Mouse (Mus musculus): ENCODE measurements at regions not wholly inside any gene's neighbourhood (a gene's known extent, or its start where the extent isn't known, plus 50 kb on each side); places are given as distances from the start of the nearest gene placed in this dataset.

DNA sequence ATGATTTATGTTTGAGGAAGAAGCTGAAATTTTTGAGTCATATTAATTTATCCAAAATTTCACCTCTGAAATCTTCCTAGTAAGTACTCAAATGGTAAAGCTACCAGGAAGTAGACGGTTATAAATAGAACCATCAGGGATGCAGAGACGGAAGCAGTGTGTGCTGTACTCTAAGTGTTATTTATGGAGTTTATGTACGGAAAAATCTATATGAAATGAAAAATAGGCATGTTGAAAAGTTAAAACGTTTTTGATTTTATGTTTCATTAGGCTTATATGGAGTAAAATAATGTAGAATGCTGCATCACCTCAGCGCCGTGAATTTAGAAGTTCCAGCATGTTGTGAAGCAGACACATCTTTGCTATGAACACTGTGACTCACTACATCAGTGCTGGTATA is 149.1 kb upstream of the Cypt12 start:
- Histone ChIP-seq H3K4me2 (replicated peaks) (peak overlapping the region; percentile 61), H3K9me3 (replicated peaks) (no peaks in the 10 kb centered on the region), H3K27ac (0 out of 2 replicates have a peak overlapping the region, but pooled peaks have one; percentile 44), H3K4me3 (no peak overlapping the region), H3K27me3 (peaks cover 3% of the 10 kb centered on the region; the same call in 1 of the 2 replicates), H3K4me1 (peaks cover 2% of the 10 kb centered on the region; the same call in 1 of the 2 replicates), H3K36me3 (no peaks in the 10 kb centered on the region), H3K9ac (no peak overlapping the region)
- ATAC-seq (ENCODE audit: low FRiP score) = no peak
- WGBS = 55% methylated on average over 6 of the region's 6 CpGs

DNA sequence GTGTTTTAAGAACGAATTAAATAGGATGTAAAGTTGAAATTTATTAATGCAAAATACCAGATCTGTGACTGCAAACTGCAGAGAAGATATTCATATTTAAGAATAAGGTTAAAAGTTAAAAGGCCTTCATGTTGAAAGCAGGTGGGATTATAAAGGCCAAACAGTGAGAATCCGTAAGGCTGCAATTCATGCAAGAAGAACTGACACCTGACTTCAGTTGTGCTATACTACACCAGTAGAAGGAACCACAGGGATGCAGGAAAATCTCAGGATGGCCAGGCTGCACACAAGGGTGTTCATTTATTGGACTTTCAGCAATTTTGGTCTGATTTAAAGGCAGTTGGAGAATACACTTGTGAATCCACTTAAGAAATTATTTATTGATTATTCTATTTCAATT is 147.4 kb upstream of the Cypt12 start:
- H3K4me2 ChIP-seq (replicated peaks) = no peak overlapping the region
- no peaks in the 10 kb centered on the region for H3K27me3 ChIP-seq
- no peaks in the 10 kb centered on the region for H3K9me3 ChIP-seq (replicated peaks)
- H3K4me1 ChIP-seq = peaks cover 2% of the 10 kb centered on the region; the same call in 1 of the 2 replicates
- peak overlapping the region; percentile 14; the same call in 1 of the 2 replicates for H3K27ac ChIP-seq
- no peak overlapping the region for H3K4me3 ChIP-seq
- H3K36me3 ChIP-seq = no peaks in the 10 kb centered on the region
- no peak for ATAC-seq (ENCODE audit: low FRiP score)
- 69% methylated on average over 2 of the region's 2 CpGs for WGBS
- H3K9ac ChIP-seq = no peak overlapping the region

DNA sequence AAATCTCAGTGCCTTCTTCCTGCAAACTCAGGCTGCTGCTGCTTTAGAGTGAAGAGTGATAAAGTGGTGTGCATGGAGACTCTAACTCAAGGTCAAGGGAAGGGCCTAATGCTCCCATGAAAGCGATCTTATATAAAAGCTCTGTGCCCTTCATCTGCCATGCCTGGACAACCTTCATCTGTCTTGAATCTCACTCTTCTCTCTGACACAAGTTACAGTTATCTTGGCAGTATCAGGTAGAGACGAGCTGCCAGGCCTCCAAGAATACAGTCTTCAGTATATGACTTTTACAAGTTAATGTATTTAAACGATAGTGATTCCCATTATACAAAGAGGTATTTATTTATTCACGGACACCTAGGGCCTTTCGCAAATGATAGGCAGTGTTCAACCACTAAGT is 146.7 kb upstream of the Cypt12 start:
- no peaks in the 10 kb centered on the region for H3K27me3 ChIP-seq
- no peak for ATAC-seq (ENCODE audit: low FRiP score)
- no peak overlapping the region for H3K4me2 ChIP-seq (replicated peaks)
- no peaks in the 10 kb centered on the region for H3K9me3 ChIP-seq (replicated peaks)
- peaks cover 2% of the 10 kb centered on the region; the same call in 1 of the 2 replicates for H3K4me1 ChIP-seq
- no peaks in the 10 kb centered on the region for H3K36me3 ChIP-seq
- H3K4me3 ChIP-seq = no peak overlapping the region
- 77% methylated on average over 5 of the region's 5 CpGs for WGBS
- H3K27ac ChIP-seq = peak overlapping the region; percentile 55
- H3K9ac ChIP-seq = no peak overlapping the region

DNA sequence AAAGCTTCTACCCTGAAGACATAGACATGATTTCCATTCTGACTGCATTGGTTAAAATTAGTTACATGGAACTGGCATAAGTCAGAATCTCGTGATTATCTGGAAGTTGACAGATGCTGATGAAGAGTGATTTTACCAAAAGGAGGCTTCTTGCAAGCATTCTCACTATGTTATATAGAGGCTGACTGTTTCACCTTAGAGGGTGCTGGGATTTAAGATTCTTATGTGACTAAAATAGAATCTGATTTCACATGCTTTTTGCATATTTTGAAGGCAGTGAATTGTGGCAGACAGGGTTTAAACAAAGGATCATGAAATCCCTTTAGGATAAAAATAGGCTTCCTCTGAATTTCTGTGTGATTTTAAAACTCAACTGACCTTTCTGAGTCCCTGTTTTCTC is 143.0 kb upstream of the Cypt12 start:
- H3K27ac ChIP-seq = 0 out of 2 replicates have a peak overlapping the region, but pooled peaks have one; percentile 12
- WGBS = 64% methylated on average over 1 of the region's 1 CpGs

DNA sequence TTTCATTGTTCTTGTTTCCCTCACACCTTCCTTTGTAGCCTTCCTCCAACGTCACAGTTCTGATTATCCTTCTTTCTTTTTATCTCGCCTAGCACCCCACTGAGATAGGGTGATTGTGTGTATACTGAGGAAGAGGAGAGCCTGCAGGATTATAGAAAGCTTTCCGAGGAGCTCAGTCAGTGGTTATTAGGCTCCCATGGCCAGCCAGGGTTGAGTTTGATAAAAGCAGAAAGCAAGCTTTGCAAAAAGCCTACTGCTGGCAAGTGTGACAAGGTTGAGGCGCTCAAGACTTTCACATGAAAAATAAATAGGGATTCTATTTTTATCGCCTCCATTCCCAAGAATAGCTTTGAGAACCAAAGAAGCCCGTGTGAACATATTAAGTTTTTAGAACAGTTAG is 136.9 kb upstream of the Cypt12 start:
- Histone ChIP-seq H3K4me2 (replicated peaks) (no peak overlapping the region), H3K27ac (no peak overlapping the region), H3K9ac (no peak overlapping the region), H3K27me3 (no peaks in the 10 kb centered on the region), H3K4me1 (no peaks in the 10 kb centered on the region), H3K4me3 (no peak overlapping the region), H3K36me3 (no peaks in the 10 kb centered on the region), H3K9me3 (replicated peaks) (no peaks in the 10 kb centered on the region)
- ATAC-seq (ENCODE audit: low FRiP score) = no peak
- WGBS = 54% methylated on average over 6 of the region's 6 CpGs

More for the DNA sequence above, 143.0 kb upstream of the Cypt12 start:
- H3K4me1 ChIP-seq = peaks cover 2% of the 10 kb centered on the region; the same call in 1 of the 2 replicates
- ATAC-seq (ENCODE audit: low FRiP score) = no peak
- no peaks in the 10 kb centered on the region for H3K9me3 ChIP-seq (replicated peaks)
- no peak overlapping the region for H3K9ac ChIP-seq
- no peaks in the 10 kb centered on the region for H3K36me3 ChIP-seq
- H3K27me3 ChIP-seq = no peaks in the 10 kb centered on the region
- no peak overlapping the region for H3K4me3 ChIP-seq
- H3K4me2 ChIP-seq (replicated peaks) = no peak overlapping the region

DNA sequence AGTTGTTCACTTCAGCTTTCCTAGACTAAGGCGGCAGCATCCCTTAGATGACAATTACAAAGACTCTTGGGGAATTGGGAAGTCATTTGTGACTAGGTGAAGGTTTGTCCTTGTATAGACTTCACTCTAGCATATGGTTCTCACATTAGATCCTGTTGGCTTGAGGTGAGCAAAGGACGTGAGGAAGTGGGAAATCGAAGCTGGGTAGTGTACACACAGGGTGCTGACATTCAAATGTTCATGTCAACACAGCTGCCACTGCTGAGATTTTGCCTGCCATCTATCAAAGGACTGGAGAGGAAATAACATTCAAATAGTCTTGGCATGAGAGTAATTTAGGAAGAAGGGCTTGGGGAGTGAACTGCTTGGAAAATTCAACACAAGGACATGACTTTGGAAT is 124.0 kb upstream of the Cypt12 start:
- Histone ChIP-seq H3K9ac (no peak overlapping the region), H3K9me3 (replicated peaks) (no peaks in the 10 kb centered on the region), H3K4me1 (no peaks in the 10 kb centered on the region), H3K36me3 (no peaks in the 10 kb centered on the region), H3K4me2 (replicated peaks) (no peak overlapping the region), H3K27ac (no peak overlapping the region), H3K27me3 (no peaks in the 10 kb centered on the region), H3K4me3 (no peak overlapping the region)
- ATAC-seq (ENCODE audit: low FRiP score) = no peak
- WGBS = 40% methylated on average over 3 of the region's 3 CpGs

DNA sequence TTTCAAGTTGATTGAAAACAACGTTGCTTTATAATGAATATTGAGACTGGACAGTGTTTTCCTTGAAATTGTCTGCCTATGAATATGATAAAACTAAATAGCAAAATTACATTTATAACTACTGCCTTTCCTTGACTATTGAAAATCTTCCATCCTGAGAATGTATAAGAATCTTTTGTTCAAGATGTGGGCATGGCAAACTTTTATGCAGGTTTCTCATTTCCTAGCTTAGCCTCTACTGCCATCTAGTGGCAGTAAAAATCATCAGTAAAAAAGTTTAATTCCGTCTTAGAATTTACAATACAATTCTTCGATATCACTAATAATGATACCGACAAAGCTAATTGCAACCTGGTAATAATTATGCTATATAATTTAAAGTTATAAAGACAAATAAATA is 123.5 kb upstream of the Cypt12 start:
- Histone ChIP-seq H3K4me3 (no peak overlapping the region), H3K27me3 (no peaks in the 10 kb centered on the region), H3K9me3 (replicated peaks) (no peaks in the 10 kb centered on the region), H3K4me2 (replicated peaks) (no peak overlapping the region), H3K27ac (no peak overlapping the region), H3K36me3 (no peaks in the 10 kb centered on the region), H3K9ac (no peak overlapping the region), H3K4me1 (no peaks in the 10 kb centered on the region)
- WGBS = 56% methylated on average over 4 of the region's 4 CpGs
- ATAC-seq (ENCODE audit: low FRiP score) = no peak

DNA sequence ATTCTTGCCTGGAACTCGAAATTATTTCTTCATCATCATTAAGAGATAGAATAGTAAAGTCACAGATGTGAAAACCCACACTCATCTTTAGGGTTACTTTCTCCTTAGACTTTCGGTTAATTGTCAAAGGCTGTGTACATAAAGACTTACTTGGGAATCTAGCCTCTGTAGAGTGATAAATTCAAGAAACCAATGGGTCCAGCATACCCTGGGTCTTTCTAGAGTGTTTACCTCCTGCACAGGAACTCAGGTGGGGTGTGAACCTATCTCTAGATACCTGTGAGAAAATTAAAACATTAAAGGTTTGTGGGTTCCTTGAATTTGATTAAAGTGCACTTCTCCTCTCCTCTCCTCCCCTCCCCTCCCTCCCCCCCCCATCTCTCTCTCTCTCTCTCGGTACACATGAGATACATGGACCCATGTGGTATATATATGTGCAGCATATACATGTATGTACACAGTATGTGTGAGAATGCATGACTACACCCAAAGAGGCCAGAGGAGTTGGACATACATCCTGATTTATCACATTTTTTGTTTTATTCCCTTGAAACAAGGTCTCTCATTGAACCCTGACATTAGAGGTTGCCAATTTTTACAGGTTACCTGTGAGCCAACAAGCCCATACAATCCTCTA is 122.8 kb upstream of the Cypt12 start:
- no peaks in the 10 kb centered on the region for H3K4me1 ChIP-seq
- no peak overlapping the region for H3K4me2 ChIP-seq (replicated peaks)
- H3K9ac ChIP-seq = no peak overlapping the region
- no peaks in the 10 kb centered on the region for H3K9me3 ChIP-seq (replicated peaks)
- H3K27me3 ChIP-seq = no peaks in the 10 kb centered on the region
- no peak overlapping the region for H3K4me3 ChIP-seq
- 73% methylated on average over 3 of the region's 3 CpGs for WGBS
- no peak for ATAC-seq (ENCODE audit: low FRiP score)
- H3K27ac ChIP-seq = no peak overlapping the region
- no peaks in the 10 kb centered on the region for H3K36me3 ChIP-seq

DNA sequence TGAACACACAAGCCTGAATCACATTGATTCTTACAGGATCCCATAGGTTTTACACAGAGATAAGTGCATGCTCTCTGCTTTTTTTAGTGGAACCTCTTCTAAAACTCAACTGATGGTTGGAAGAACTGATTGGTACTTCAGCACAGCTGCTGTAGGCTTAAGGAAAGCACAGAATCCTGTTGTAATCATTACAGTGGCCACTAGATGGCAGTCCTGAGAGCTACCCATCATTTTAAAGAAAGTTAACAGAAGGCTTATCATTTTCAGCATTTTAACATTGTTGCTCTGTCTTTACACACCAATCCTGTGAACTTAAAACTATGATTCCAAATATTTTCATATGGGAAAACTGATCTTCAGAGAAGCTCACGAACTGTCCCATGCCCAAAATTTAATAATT is 113.5 kb upstream of the Cypt12 start:
- no peaks in the 10 kb centered on the region for H3K27me3 ChIP-seq
- H3K27ac ChIP-seq = no peak overlapping the region
- H3K4me2 ChIP-seq (replicated peaks) = no peak overlapping the region
- no peak overlapping the region for H3K9ac ChIP-seq
- H3K36me3 ChIP-seq = no peaks in the 10 kb centered on the region
- 51% methylated on average over 1 of the region's 1 CpGs for WGBS
- no peaks in the 10 kb centered on the region for H3K9me3 ChIP-seq (replicated peaks)
- no peaks in the 10 kb centered on the region for H3K4me1 ChIP-seq
- ATAC-seq (ENCODE audit: low FRiP score) = no peak
- no peak overlapping the region for H3K4me3 ChIP-seq

DNA sequence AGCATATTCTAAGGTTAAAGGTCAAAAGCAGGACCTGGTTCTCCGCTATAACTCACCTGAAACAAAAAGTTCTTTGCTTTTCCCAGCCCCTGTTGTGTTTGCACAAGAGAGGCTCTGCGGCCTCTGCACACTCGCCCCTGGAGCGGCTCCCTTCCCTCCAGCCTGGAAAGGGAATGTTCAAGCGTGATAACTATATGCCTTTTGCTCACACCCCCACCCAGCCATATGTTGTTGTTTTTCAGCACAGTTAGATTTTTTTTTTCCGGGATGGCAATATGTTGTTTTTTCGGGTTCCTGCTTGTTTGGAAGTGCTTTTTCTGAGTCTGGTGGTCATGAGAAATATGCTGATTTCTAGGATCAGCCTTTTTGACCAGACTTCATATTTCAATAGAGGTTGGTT is 100.6 kb upstream of the Cypt12 start:
- no peaks in the 10 kb centered on the region for H3K36me3 ChIP-seq
- WGBS = 71% methylated on average over 7 of the region's 7 CpGs
- ATAC-seq (ENCODE audit: low FRiP score) = no peak
- no peaks in the 10 kb centered on the region for H3K9me3 ChIP-seq (replicated peaks)
- H3K4me1 ChIP-seq = no peaks in the 10 kb centered on the region
- no peaks in the 10 kb centered on the region for H3K27me3 ChIP-seq
- H3K4me2 ChIP-seq (replicated peaks) = no peak overlapping the region
- H3K9ac ChIP-seq = no peak overlapping the region
- H3K4me3 ChIP-seq = no peak overlapping the region
- H3K27ac ChIP-seq = no peak overlapping the region

DNA sequence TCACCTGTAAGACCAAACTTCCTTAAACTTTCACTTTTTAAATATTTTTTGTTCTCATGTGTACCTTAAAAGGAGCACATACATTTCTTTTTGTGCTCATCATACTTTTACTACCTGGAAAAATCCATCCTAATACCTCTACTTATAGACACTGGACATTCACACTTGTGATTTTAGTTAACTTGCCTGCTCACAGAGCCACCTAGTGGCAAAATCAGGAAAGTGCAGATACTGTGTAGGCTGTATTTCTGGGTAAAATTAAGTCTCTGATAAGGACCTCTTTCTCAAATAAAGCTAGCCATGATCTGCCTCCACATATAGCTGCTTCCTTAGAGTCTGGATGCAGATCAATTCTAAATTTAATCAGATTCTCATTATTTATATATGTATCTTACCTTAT is 100.0 kb upstream of the Cypt12 start:
- H3K9ac ChIP-seq = no peak overlapping the region
- no peaks in the 10 kb centered on the region for H3K36me3 ChIP-seq
- H3K4me1 ChIP-seq = no peaks in the 10 kb centered on the region
- H3K27ac ChIP-seq = no peak overlapping the region
- H3K27me3 ChIP-seq = no peaks in the 10 kb centered on the region
- no peak overlapping the region for H3K4me3 ChIP-seq
- no peaks in the 10 kb centered on the region for H3K9me3 ChIP-seq (replicated peaks)
- ATAC-seq (ENCODE audit: low FRiP score) = no peak
- H3K4me2 ChIP-seq (replicated peaks) = no peak overlapping the region

DNA sequence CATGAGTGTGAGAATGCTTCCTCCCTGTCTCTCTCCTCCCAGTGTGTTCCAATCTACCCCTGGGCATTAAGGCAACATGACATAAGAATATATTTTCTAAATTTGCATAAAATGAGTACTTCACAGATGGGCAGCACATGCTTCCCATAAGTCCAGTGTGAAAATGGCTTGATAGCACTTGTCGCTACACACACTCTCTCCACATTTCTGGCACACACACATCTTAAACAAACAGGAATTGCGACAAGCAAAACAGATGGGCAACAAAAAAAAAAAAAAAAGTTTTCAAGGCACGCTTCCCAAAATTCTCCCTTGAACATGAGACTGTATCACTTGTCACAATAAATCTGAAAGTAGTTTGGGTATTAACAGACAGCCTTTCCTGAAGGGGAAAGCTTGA is 85.8 kb upstream of the Cypt12 start:
- Histone ChIP-seq H3K27ac (no peak overlapping the region), H3K4me1 (no peaks in the 10 kb centered on the region), H3K9ac (no peak overlapping the region), H3K27me3 (no peaks in the 10 kb centered on the region), H3K4me2 (replicated peaks) (no peak overlapping the region), H3K36me3 (no peaks in the 10 kb centered on the region), H3K4me3 (no peak overlapping the region), H3K9me3 (replicated peaks) (no peaks in the 10 kb centered on the region)
- 89% methylated on average over 3 of the region's 3 CpGs for WGBS
- ATAC-seq (ENCODE audit: low FRiP score) = no peak

DNA sequence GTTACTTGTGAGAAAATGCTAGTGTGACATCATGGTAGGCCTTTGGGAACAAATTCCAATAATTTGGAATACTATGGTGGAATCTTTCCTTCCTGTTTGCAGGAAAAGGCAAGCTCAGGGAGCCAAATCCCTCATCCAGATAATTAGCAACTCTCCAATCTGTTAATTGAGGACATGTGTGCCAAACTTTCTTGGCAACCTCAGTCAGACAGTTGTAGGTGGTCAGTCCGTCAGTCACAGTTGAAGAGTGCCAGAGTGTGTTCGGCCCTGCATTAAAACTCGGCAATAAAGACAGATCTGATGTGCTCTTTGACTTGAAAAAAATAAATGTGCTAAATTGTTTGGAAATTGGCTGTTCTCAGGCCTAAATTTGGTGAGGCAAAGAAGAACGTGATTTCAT is 83.1 kb upstream of the Cypt12 start:
- 73% methylated on average over 4 of the region's 4 CpGs for WGBS

More for the DNA sequence above, 83.1 kb upstream of the Cypt12 start:
- Histone ChIP-seq H3K9me3 (replicated peaks) (no peaks in the 10 kb centered on the region), H3K36me3 (no peaks in the 10 kb centered on the region), H3K4me1 (no peaks in the 10 kb centered on the region), H3K4me3 (no peak overlapping the region), H3K27me3 (no peaks in the 10 kb centered on the region), H3K9ac (no peak overlapping the region), H3K27ac (no peak overlapping the region), H3K4me2 (replicated peaks) (no peak overlapping the region)
- no peak for ATAC-seq (ENCODE audit: low FRiP score)
